26 mouse cellular contexts compared by ENCODE assay signal in the genomic region with DNA sequence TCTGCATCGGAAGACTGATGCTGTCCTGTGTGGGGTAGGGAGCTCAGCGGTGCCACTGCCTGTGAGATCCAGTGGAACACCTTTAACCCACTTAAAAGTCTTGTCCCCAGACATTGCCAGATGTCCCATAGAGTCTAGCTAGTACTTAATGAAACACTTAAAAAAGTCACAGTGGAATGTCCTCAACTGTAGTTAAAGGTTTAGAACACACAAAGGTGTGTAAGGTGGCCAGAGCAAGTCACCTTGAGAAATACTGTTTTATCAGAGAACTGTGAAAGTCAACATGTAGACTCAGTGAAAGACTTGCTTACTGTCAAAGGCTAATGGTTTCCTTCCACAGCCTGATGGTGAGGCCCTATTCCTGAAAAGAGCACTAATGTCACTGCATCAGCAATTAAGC.
DNase-seq lines count a peak whose midpoint lies in the region; ATAC-seq and TF ChIP-seq lines count a peak whose summit lies in the region.
"Had no signal": no experiment of that assay in that cellular context is flagged by ENCODE, and none has a peak within 500 bp of the region (broad histone marks: within the 10 kb centered on the region; RNA-seq: fewer than 3 reads in every experiment).

No protein-coding gene starts in this region.

- TF ChIP-seq EP300 in lung, postnatal 0 days (IDR thresholded peaks at IDR 0.05) = peak; percentile 34; the same call in 1 of the 2 replicates

- H3K4me2 ChIP-seq in lung, postnatal 0 days (replicated peaks; ENCODE audit: low read depth, low read length) = no peak overlapping the region
- no peak overlapping the region for H3K4me2 ChIP-seq in stomach, embryonic 16.5 days (ENCODE audit: low read depth, low read length)
- H3K4me2 ChIP-seq: embryonic facial prominence, embryonic 13.5 days; embryonic facial prominence, embryonic 15.5 days; forebrain, embryonic 12.5 days had no signal

- no peaks in the 10 kb centered on the region for H3K4me1 ChIP-seq in lung, postnatal 0 days (ENCODE audit: insufficient read depth, low read depth, low read length)
- no peaks in the 10 kb centered on the region for H3K4me1 ChIP-seq in stomach, embryonic 16.5 days (ENCODE audit: control insufficient read depth, insufficient read depth, low read length)
- H3K4me1 ChIP-seq: embryonic facial prominence, embryonic 13.5 days; embryonic facial prominence, embryonic 15.5 days; forebrain, embryonic 10.5 days; forebrain, embryonic 12.5 days had no signal

- 81% methylated on average over 2 of the region's 2 CpGs for WGBS in lung, postnatal 0 days
- 84% methylated on average over 2 of the region's 2 CpGs for WGBS in stomach, embryonic 16.5 days

- H3K4me3 ChIP-seq in lung, postnatal 0 days (ENCODE audit: low read depth, low read length) = no peak overlapping the region
- H3K4me3 ChIP-seq in stomach, embryonic 16.5 days (replicated peaks; ENCODE audit: low read length) = no peak overlapping the region
- H3K4me3 ChIP-seq: embryonic facial prominence, embryonic 13.5 days; embryonic facial prominence, embryonic 15.5 days; erythroblast, embryonic 14.5 days; forebrain, embryonic 10.5 days; forebrain, embryonic 12.5 days had no signal

- H3K9me3 ChIP-seq in lung, postnatal 0 days (ENCODE audit: low read length) = no peaks in the 10 kb centered on the region
- no peaks in the 10 kb centered on the region for H3K9me3 ChIP-seq in stomach, embryonic 16.5 days (replicated peaks; ENCODE audit: control insufficient read depth, low read length)
- H3K9me3 ChIP-seq: embryonic facial prominence, embryonic 13.5 days; embryonic facial prominence, embryonic 15.5 days; forebrain, embryonic 10.5 days; forebrain, embryonic 12.5 days; G1E had no signal

- H3K9ac ChIP-seq in lung, postnatal 0 days (replicated peaks; ENCODE audit: low read depth) = no peak overlapping the region
- H3K9ac ChIP-seq in stomach, embryonic 16.5 days (ENCODE audit: low read length) = no peak overlapping the region
- H3K9ac ChIP-seq: embryonic facial prominence, embryonic 13.5 days; embryonic facial prominence, embryonic 15.5 days; forebrain, embryonic 12.5 days had no signal

- TF ChIP-seq CTCF in lung, postnatal 0 days (IDR thresholded peaks at IDR 0.05) = no peak

- peak; percentile 69 for ATAC-seq in lung, postnatal 0 days
- peak; percentile 56; the same call in 1 of the 2 replicates for ATAC-seq in stomach, embryonic 16.5 days (ENCODE audit: insufficient read depth, low FRiP score)
- ATAC-seq: CD4-positive, CD25-positive, alpha-beta regulatory T cell, adult 4 months; forebrain, embryonic 14.5 days; forebrain, embryonic 16.5 days; Patski had no signal

- H3K27ac ChIP-seq in lung, postnatal 0 days (ENCODE audit: low read length) = no peak overlapping the region
- no peak overlapping the region for H3K27ac ChIP-seq in stomach, embryonic 16.5 days (ENCODE audit: low read length)
- H3K27ac ChIP-seq: embryonic facial prominence, embryonic 13.5 days; embryonic facial prominence, embryonic 15.5 days; forebrain, embryonic 10.5 days; forebrain, embryonic 12.5 days had no signal

- H3K36me3 ChIP-seq in lung, postnatal 0 days (ENCODE audit: insufficient read depth, low read length) = peaks cover 23% of the 10 kb centered on the region; the same call in 1 of the 2 replicates
- H3K36me3 ChIP-seq in stomach, embryonic 16.5 days (ENCODE audit: control insufficient read depth, insufficient read depth, low read length) = peaks cover 18% of the 10 kb centered on the region

- peak; percentile 54 for DNase-seq in lung, postnatal 0 days (ENCODE audit: low spot score)
- DNase-seq in lung, postnatal 25 days (ENCODE audit: low spot score) = no peak
- DNase-seq in layer of hippocampus, postnatal 14 days (ENCODE audit: low spot score in 2 of 2) = no peak
- DNase-seq in adrenal gland, adult 18-20 months (ENCODE audit: low spot score in 2 of 2) = no peak
- DNase-seq: adrenal gland, postnatal 10 days; adrenal gland, postnatal 25 days; B cell, adult 2 months; cerebellum, adult 11 months; cerebellum, adult 18-20 months; cerebellum, adult 8-10 months; cerebellum, adult 9-11 months; cerebellum, postnatal 14 days; cerebellum, postnatal 36 days; embryo, embryonic 11 days had no signal

- H3K27me3 ChIP-seq in lung, postnatal 0 days (replicated peaks; ENCODE audit: insufficient read depth, low read length) = no peaks in the 10 kb centered on the region
- no peaks in the 10 kb centered on the region for H3K27me3 ChIP-seq in stomach, embryonic 16.5 days (ENCODE audit: control insufficient read depth, insufficient read depth, low read length)
- H3K27me3 ChIP-seq: CH12.LX; embryonic facial prominence, embryonic 13.5 days; embryonic facial prominence, embryonic 15.5 days; forebrain, embryonic 12.5 days; Patski had no signal
